ENCODE assay signal across 23 mouse cellular contexts in genomic region chr15:18904131-18904530, GRCm38 (mm10).
DNase-seq lines count a peak whose midpoint lies in the region; ATAC-seq lines count a peak whose summit lies in the region.
"Had no signal": no experiment of that assay in that cellular context is flagged by ENCODE, and none has a peak within 500 bp of the region (broad histone marks: within the 10 kb centered on the region; RNA-seq: fewer than 3 reads in every experiment).

No protein-coding gene starts in this region.

- DNase-seq in cerebellum, adult 9-10 months = peak; percentile 5
- no peak for DNase-seq in cerebellum, postnatal 4 days (ENCODE audit: low spot score in 2 of 2)
- DNase-seq in cerebellum, postnatal 14 days = peak; percentile 48 to 65
- no peak for DNase-seq in cerebellum, adult 9-11 months
- DNase-seq in forebrain, embryonic 14.5 days (ENCODE audit: low spot score) = peak; percentile 23
- no peak for DNase-seq in frontal cortex, postnatal 14 days (ENCODE audit: low spot score in 2 of 2)
- DNase-seq: adrenal gland, adult 2 months; adrenal gland, postnatal 10 days; adrenal gland, postnatal 25 days; B cell, adult 2 months; cerebellum, adult 11 months; embryo, embryonic 11 days; gastrocnemius, adult 2 months; gastrocnemius, postnatal 10 days had no signal

- no peaks in the 10 kb centered on the region for H3K27me3 ChIP-seq in forebrain, embryonic 14.5 days (replicated peaks; ENCODE audit: control insufficient read depth, insufficient read depth, low read length)
- no peaks in the 10 kb centered on the region for H3K27me3 ChIP-seq in forebrain, embryonic 16.5 days (replicated peaks; ENCODE audit: control insufficient read depth, insufficient read depth, low read length)
- H3K27me3 ChIP-seq: CH12.LX; embryonic facial prominence, embryonic 13.5 days; embryonic facial prominence, embryonic 15.5 days; forebrain, embryonic 13.5 days had no signal

- H3K9ac ChIP-seq in forebrain, embryonic 14.5 days (ENCODE audit: low read length) = no peak overlapping the region
- H3K9ac ChIP-seq in forebrain, embryonic 16.5 days (replicated peaks; ENCODE audit: low read depth, low read length) = no peak overlapping the region
- H3K9ac ChIP-seq: embryonic facial prominence, embryonic 13.5 days; embryonic facial prominence, embryonic 15.5 days; forebrain, embryonic 13.5 days had no signal

- no peaks in the 10 kb centered on the region for H3K4me1 ChIP-seq in forebrain, embryonic 14.5 days (ENCODE audit: control insufficient read depth, insufficient read depth, low read length)
- H3K4me1 ChIP-seq in forebrain, embryonic 16.5 days (replicated peaks; ENCODE audit: control insufficient read depth, insufficient read depth, low read length) = no peaks in the 10 kb centered on the region
- H3K4me1 ChIP-seq: embryonic facial prominence, embryonic 13.5 days; embryonic facial prominence, embryonic 15.5 days; forebrain, embryonic 13.5 days had no signal

- 75% methylated on average over 2 of the region's 2 CpGs for WGBS in forebrain, embryonic 14.5 days
- WGBS in forebrain, embryonic 16.5 days = 79% methylated on average over 2 of the region's 2 CpGs

- no peak overlapping the region for H3K4me3 ChIP-seq in forebrain, embryonic 14.5 days (ENCODE audit: low read depth, low read length)
- H3K4me3 ChIP-seq in forebrain, embryonic 16.5 days (replicated peaks; ENCODE audit: low read length) = no peak overlapping the region
- H3K4me3 ChIP-seq: embryonic facial prominence, embryonic 13.5 days; embryonic facial prominence, embryonic 15.5 days; erythroblast, embryonic 14.5 days; forebrain, embryonic 13.5 days; gastrocnemius, adult 2 months had no signal

- ATAC-seq in forebrain, embryonic 14.5 days = no peak
- ATAC-seq in forebrain, embryonic 16.5 days = no peak
- ATAC-seq in frontal cortex, adult (ENCODE audit: low TSS enrichment) = peak; percentile 55
- ATAC-seq: CD4-positive, CD25-positive, alpha-beta regulatory T cell, adult 4 months; forebrain, embryonic 13.5 days had no signal

- no peaks in the 10 kb centered on the region for H3K9me3 ChIP-seq in forebrain, embryonic 14.5 days (replicated peaks; ENCODE audit: control insufficient read depth, low read length)
- no peaks in the 10 kb centered on the region for H3K9me3 ChIP-seq in forebrain, embryonic 16.5 days (ENCODE audit: control insufficient read depth, low read length)
- H3K9me3 ChIP-seq: embryonic facial prominence, embryonic 13.5 days; embryonic facial prominence, embryonic 15.5 days; forebrain, embryonic 13.5 days; G1E had no signal

- no peak overlapping the region for H3K4me2 ChIP-seq in forebrain, embryonic 14.5 days (ENCODE audit: low read length)
- no peak overlapping the region for H3K4me2 ChIP-seq in forebrain, embryonic 16.5 days (ENCODE audit: low read length)
- H3K4me2 ChIP-seq: embryonic facial prominence, embryonic 13.5 days; embryonic facial prominence, embryonic 15.5 days; forebrain, embryonic 13.5 days had no signal

- H3K36me3 ChIP-seq in forebrain, embryonic 14.5 days (ENCODE audit: control insufficient read depth, insufficient read depth, low read length) = no peaks in the 10 kb centered on the region
- no peaks in the 10 kb centered on the region for H3K36me3 ChIP-seq in forebrain, embryonic 16.5 days (ENCODE audit: control insufficient read depth, insufficient read depth)
- H3K36me3 ChIP-seq: embryonic facial prominence, embryonic 13.5 days; embryonic facial prominence, embryonic 15.5 days; G1E had no signal

- H3K27ac ChIP-seq in forebrain, embryonic 14.5 days (ENCODE audit: low read depth, low read length) = no peak overlapping the region
- no peak overlapping the region for H3K27ac ChIP-seq in forebrain, embryonic 16.5 days (ENCODE audit: low read length)
- H3K27ac ChIP-seq: embryonic facial prominence, embryonic 13.5 days; embryonic facial prominence, embryonic 15.5 days; forebrain, embryonic 13.5 days; gastrocnemius, adult 2 months had no signal

Comparison
In these comparisons a context has a peak if more than half of its experiments do, and no peak if none do; other contexts are left out.
1. DNase-seq: peak in cerebellum, adult 9-10 months (single experiment), cerebellum, postnatal 14 days (2 of 2) and forebrain, embryonic 14.5 days (single experiment); none in cerebellum, postnatal 4 days (0 of 2), cerebellum, adult 9-11 months (single experiment) and frontal cortex, postnatal 14 days (0 of 2).